Mouse (Mus musculus): ENCODE results near the gene Olfr78. TPM values are rescaled to one million over a fixed set of nuclear protein-coding genes. Genes with fewer than 3 reads are reported as not detected.

Olfr78 gene
- 1.9 and 3.2 TPM in 2 replicates for polyA plus RNA-seq (2012; rRNA removed)

GRCm38 (mm10) chr7:102759266-102759665, at the start of gene Olfr78, which contains the start of gene Olfr560:
Gene Olfr78 (minus strand): TSS chr7:102759471.
Gene Olfr560 (minus strand): TSS chr7:102759366.
- H3K36me3 ChIP-seq (ENCODE audit: control insufficient read depth, insufficient read depth, low read length) = no peaks in the 10 kb centered on the region
- no peaks in the 10 kb centered on the region for H3K4me1 ChIP-seq (ENCODE audit: control insufficient read depth, insufficient read depth, low read length)
- H3K4me3 ChIP-seq (ENCODE audit: insufficient read depth, low read depth, low read length) = no peak within 1 kb of the TSS
- no peak for DNase-seq
- H3K27me3 ChIP-seq (replicated peaks; ENCODE audit: control insufficient read depth, insufficient read depth, low read length) = no peaks in the 10 kb centered on the region; the same call in 1 of the 2 replicates
- TF ChIP-seq CTCF (conservative IDR thresholded peaks at IDR 0.05; ENCODE audit: insufficient read depth, insufficient read length, low read depth, low read length) = no peak
- no peak for TF ChIP-seq POLR2A (IDR thresholded peaks at IDR 0.05; ENCODE audit: low read depth, low read length)
- 78% methylated on average over 4 of the region's 4 CpGs for WGBS
- H3K27ac ChIP-seq (ENCODE audit: insufficient read depth, low read depth, low read length) = no peak within 1 kb of the TSS

GRCm38 (mm10) chr7:102803180-102803579, 43.9 kb upstream of the Olfr78 start, which contains the start of gene Olfr564:
Gene Olfr564 (plus strand): TSS chr7:102803480.
- TF ChIP-seq POLR2A (IDR thresholded peaks at IDR 0.05; ENCODE audit: low read depth, low read length) = no peak
- TF ChIP-seq CTCF (conservative IDR thresholded peaks at IDR 0.05; ENCODE audit: insufficient read depth, insufficient read length, low read depth, low read length) = no peak
- H3K27me3 ChIP-seq (replicated peaks; ENCODE audit: control insufficient read depth, insufficient read depth, low read length) = no peaks in the 10 kb centered on the region
- H3K4me3 ChIP-seq (ENCODE audit: insufficient read depth, low read depth, low read length) = no peak within 1 kb of the TSS
- no peaks in the 10 kb centered on the region for H3K36me3 ChIP-seq (ENCODE audit: control insufficient read depth, insufficient read depth, low read length)
- H3K4me1 ChIP-seq (ENCODE audit: control insufficient read depth, insufficient read depth, low read length) = no peaks in the 10 kb centered on the region
- DNase-seq = no peak
- H3K27ac ChIP-seq (ENCODE audit: insufficient read depth, low read depth, low read length) = no peak within 1 kb of the TSS

GRCm38 (mm10) chr7:102770921-102771320, 11.7 kb upstream of the Olfr78 start, which contains the start of gene Olfr561:
Gene Olfr561 (plus strand): TSS chr7:102771221.
- 74% methylated on average over 2 of the region's 2 CpGs for WGBS
- TF ChIP-seq POLR2A (IDR thresholded peaks at IDR 0.05; ENCODE audit: low read depth, low read length) = no peak
- no peak for TF ChIP-seq CTCF (conservative IDR thresholded peaks at IDR 0.05; ENCODE audit: insufficient read depth, insufficient read length, low read depth, low read length)
- DNase-seq = no peak
- no peaks in the 10 kb centered on the region for H3K36me3 ChIP-seq (ENCODE audit: control insufficient read depth, insufficient read depth, low read length)
- no peak within 1 kb of the TSS for H3K4me3 ChIP-seq (ENCODE audit: insufficient read depth, low read depth, low read length)
- H3K4me1 ChIP-seq (ENCODE audit: control insufficient read depth, insufficient read depth, low read length) = no peaks in the 10 kb centered on the region
- H3K27ac ChIP-seq (ENCODE audit: insufficient read depth, low read depth, low read length) = no peak within 1 kb of the TSS
- no peaks in the 10 kb centered on the region for H3K27me3 ChIP-seq (replicated peaks; ENCODE audit: control insufficient read depth, insufficient read depth, low read length)

GRCm38 (mm10) chr7:102752086-102752485, 7.2 kb downstream of the Olfr78 start:
- Histone ChIP-seq H3K36me3 (ENCODE audit: control insufficient read depth, insufficient read depth, low read length) (no peaks in the 10 kb centered on the region), H3K27ac (ENCODE audit: insufficient read depth, low read depth, low read length) (no peak overlapping the region), H3K4me1 (ENCODE audit: control insufficient read depth, insufficient read depth, low read length) (no peaks in the 10 kb centered on the region), H3K27me3 (replicated peaks; ENCODE audit: control insufficient read depth, insufficient read depth, low read length) (no peaks in the 10 kb centered on the region), H3K4me3 (ENCODE audit: insufficient read depth, low read depth, low read length) (no peak overlapping the region)
- no peak for TF ChIP-seq POLR2A (IDR thresholded peaks at IDR 0.05; ENCODE audit: low read depth, low read length)
- peak; percentile 23; the same call in 1 of the 2 replicates for TF ChIP-seq CTCF (conservative IDR thresholded peaks at IDR 0.05; ENCODE audit: insufficient read depth, insufficient read length, low read depth, low read length)
- WGBS = 7% methylated on average over 1 of the region's 1 CpGs
- no peak for DNase-seq

GRCm38 (mm10) chr7:102737705-102738104, 21.6 kb downstream of the Olfr78 start:
- TF ChIP-seq CTCF (conservative IDR thresholded peaks at IDR 0.05; ENCODE audit: insufficient read depth, insufficient read length, low read depth, low read length) (no peak), POLR2A (IDR thresholded peaks at IDR 0.05; ENCODE audit: low read depth, low read length) (no peak)
- Histone ChIP-seq H3K27me3 (replicated peaks; ENCODE audit: control insufficient read depth, insufficient read depth, low read length) (no peaks in the 10 kb centered on the region), H3K36me3 (ENCODE audit: control insufficient read depth, insufficient read depth, low read length) (no peaks in the 10 kb centered on the region), H3K4me1 (ENCODE audit: control insufficient read depth, insufficient read depth, low read length) (no peaks in the 10 kb centered on the region), H3K27ac (ENCODE audit: insufficient read depth, low read depth, low read length) (no peak overlapping the region), H3K4me3 (ENCODE audit: insufficient read depth, low read depth, low read length) (no peak overlapping the region)
- DNase-seq = no peak
- WGBS = 20% methylated on average over 2 of the region's 2 CpGs

GRCm38 (mm10) chr7:102733793-102734192, 25.5 kb downstream of the Olfr78 start:
- TF ChIP-seq CTCF (conservative IDR thresholded peaks at IDR 0.05; ENCODE audit: insufficient read depth, insufficient read length, low read depth, low read length) (no peak), POLR2A (IDR thresholded peaks at IDR 0.05; ENCODE audit: low read depth, low read length) (no peak)
- Histone ChIP-seq H3K4me3 (ENCODE audit: insufficient read depth, low read depth, low read length) (no peak overlapping the region), H3K4me1 (ENCODE audit: control insufficient read depth, insufficient read depth, low read length) (no peaks in the 10 kb centered on the region), H3K27me3 (replicated peaks; ENCODE audit: control insufficient read depth, insufficient read depth, low read length) (no peaks in the 10 kb centered on the region), H3K36me3 (ENCODE audit: control insufficient read depth, insufficient read depth, low read length) (no peaks in the 10 kb centered on the region), H3K27ac (ENCODE audit: insufficient read depth, low read depth, low read length) (no peak overlapping the region)
- WGBS = 19% methylated on average over 1 of the region's 1 CpGs
- no peak for DNase-seq

- no peak within 1 kb of the TSS for H3K27ac ChIP-seq (ENCODE audit: insufficient read depth, low read depth, low read length)
- no peaks in the 10 kb centered on the region for H3K27me3 ChIP-seq (replicated peaks; ENCODE audit: control insufficient read depth, insufficient read depth, low read length)
- no peak within 1 kb of the TSS for H3K4me3 ChIP-seq (ENCODE audit: insufficient read depth, low read depth, low read length)
- DNase-seq = no peak
- H3K4me1 ChIP-seq (ENCODE audit: control insufficient read depth, insufficient read depth, low read length) = no peaks in the 10 kb centered on the region
- TF ChIP-seq POLR2A (IDR thresholded peaks at IDR 0.05; ENCODE audit: low read depth, low read length) (no peak), CTCF (conservative IDR thresholded peaks at IDR 0.05; ENCODE audit: insufficient read depth, insufficient read length, low read depth, low read length) (no peak)
- no peaks in the 10 kb centered on the region for H3K36me3 ChIP-seq (ENCODE audit: control insufficient read depth, insufficient read depth, low read length)
These were observed 31.9 kb downstream of the Olfr78 start, which contains the start of gene Olfr559 for GRCm38 (mm10) chr7:102727391-102727790. Gene Olfr559 (minus strand): TSS chr7:102727491.
